Mouse (Mus musculus) small intestine, adult 2 months (tissue): Measurements from ENCODE around the gene Ift81. TPM values are rescaled to one million over a fixed set of nuclear protein-coding genes. Genes with fewer than 3 reads are reported as not detected.

Source experiments
- H3K27ac ChIP-seq: fragments of 200-500 bp; 2 replicates; pipeline ENCODE4 v1.5.1; 2012; ENCODE audit warnings: low read depth, low read length, control low read depth, inconsistent platforms; ENCODE audit not compliant: insufficient read depth
- H3K27me3 ChIP-seq: fragments of 200-500 bp; 2 replicates; pipeline ENCODE4 v1.6.1; 2012; ENCODE audit warnings: mild to moderate bottlenecking, moderate library complexity, low read length, inconsistent platforms; ENCODE audit not compliant: control insufficient read depth, insufficient read depth
- H3K36me3 ChIP-seq: fragments of 200-500 bp; 2 replicates; pipeline ENCODE4 v1.6.1; 2012; ENCODE audit warnings: mild to moderate bottlenecking, low read length, control low read depth, inconsistent platforms; ENCODE audit not compliant: control insufficient read depth, insufficient read depth
- H3K4me1 ChIP-seq: fragments of 200-500 bp; 2 replicates; pipeline ENCODE4 v1.6.1; 2012; ENCODE audit warnings: low read length, inconsistent platforms, mixed read lengths; ENCODE audit not compliant: control insufficient read depth, insufficient read depth, insufficient read length
- H3K4me3 ChIP-seq: fragments of 200-500 bp; 2 replicates; pipeline ENCODE4 v1.5.1; 2012; ENCODE audit warnings: low read depth, mild to moderate bottlenecking, control low read depth, inconsistent platforms, low read length, moderate library complexity
- CTCF ChIP-seq: fragments of 200-500 bp; IDR thresholded peaks from 2 replicates; pipeline ENCODE4 v1.5.1; 2012; ENCODE audit warnings: low read depth, mild to moderate bottlenecking, control low read depth, inconsistent platforms, low read length, moderate library complexity, mixed read lengths; ENCODE audit not compliant: insufficient replicate concordance, insufficient read length; ENCODE audit errors: extremely low read depth
- POLR2A ChIP-seq: fragments of 200-500 bp; IDR thresholded peaks from 2 replicates; pipeline ENCODE4 v1.6.1; 2012; ENCODE audit warnings: low read depth, mild to moderate bottlenecking, control low read depth, inconsistent platforms, low read length, moderate library complexity
- WGBS: fragments of 180-500 bp; shearing (Covaris S2); methylation state at CpG from one replicate; pipeline ENCODE4 v1.1.7; 2018; 5-methylcytosine and 5-hydroxymethylcytosine counted together
- polyA plus RNA-seq: library from polyadenylated mRNA; depleted of rRNA; stranded (reverse); fragments of >200 nt; gene quantifications from 2 replicates; pipeline ENCODE4 v1.2.3, GENCODE M21; 2012

Gene Ift81
- polyA plus RNA-seq, 1 experiment = 0.15 TPM

DNA sequence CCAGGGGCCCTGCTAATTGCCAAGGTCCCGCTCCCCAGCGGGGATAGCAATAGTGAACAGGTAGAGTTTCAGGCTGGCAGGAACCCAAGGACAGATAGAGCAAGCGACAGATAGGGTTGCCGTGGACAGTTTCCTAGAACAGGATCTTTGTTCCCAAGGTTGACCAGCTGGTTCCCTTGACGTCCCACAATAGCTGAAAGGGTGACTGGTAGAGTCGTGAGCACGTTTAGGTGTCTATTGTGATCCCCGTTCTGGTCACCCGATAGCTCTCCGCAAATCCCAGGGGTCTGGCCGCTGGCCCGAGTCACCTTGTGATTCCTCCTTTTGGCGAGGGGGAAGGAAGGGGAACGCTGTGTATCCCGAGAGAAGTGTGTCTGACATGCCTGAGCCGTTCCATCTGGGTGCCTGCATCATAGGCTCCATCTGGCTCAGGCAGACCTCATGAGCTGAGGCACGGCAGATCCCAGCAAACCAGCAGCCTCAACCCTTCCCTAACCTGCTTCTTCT is 103.6 kb downstream of the Ift81 start:
- TF ChIP-seq CTCF (no peak), POLR2A (no peak)
- 54% methylated on average over 17 of the region's 17 CpGs for WGBS

DNA sequence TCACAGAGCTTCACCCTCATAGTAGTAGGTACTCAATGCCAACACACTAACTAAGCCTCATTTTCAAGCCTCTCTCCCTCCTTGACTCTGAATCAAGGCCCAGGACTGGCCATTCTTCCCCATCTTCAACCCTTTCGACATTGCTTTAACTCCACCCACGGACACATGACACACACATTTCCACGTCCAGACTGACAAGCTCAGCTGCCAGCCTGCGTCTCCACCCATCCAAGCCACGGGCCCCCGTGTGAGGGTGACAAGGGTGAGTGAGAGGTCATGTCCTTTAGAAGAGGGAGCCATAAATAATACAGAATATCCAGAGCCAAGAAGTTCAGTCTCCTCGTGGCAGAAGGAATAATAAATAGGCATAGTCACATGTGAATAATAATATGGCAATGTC is 104.7 kb downstream of the Ift81 start:
- Histone ChIP-seq H3K4me3 (no peak overlapping the region), H3K27ac (no peak overlapping the region), H3K4me1 (peaks cover 18% of the 10 kb centered on the region), H3K27me3 (no peaks in the 10 kb centered on the region), H3K36me3 (no peaks in the 10 kb centered on the region)
- WGBS = 58% methylated on average over 7 of the region's 7 CpGs
- no peak for TF ChIP-seq POLR2A

More for the DNA sequence above, 103.6 kb downstream of the Ift81 start:
- Histone ChIP-seq H3K27me3 (no peaks in the 10 kb centered on the region), H3K4me3 (no peak overlapping the region), H3K27ac (no peak overlapping the region), H3K36me3 (no peaks in the 10 kb centered on the region), H3K4me1 (peaks cover 21% of the 10 kb centered on the region)

- Histone ChIP-seq H3K4me3 (no peak overlapping the region), H3K27me3 (no peaks in the 10 kb centered on the region), H3K4me1 (peaks cover 12% of the 10 kb centered on the region), H3K27ac (no peak overlapping the region), H3K36me3 (no peaks in the 10 kb centered on the region)
- TF ChIP-seq CTCF (no peak), POLR2A (no peak)
- WGBS = 95% methylated on average over 11 of the region's 11 CpGs
These were observed 105.4 kb downstream of the Ift81 start for GRCm38 (mm10) chr5:122508861-122509306.

GRCm38 (mm10) chr5:122507396-122507795 is 106.9 kb downstream of the Ift81 start:
- Histone ChIP-seq H3K36me3 (no peaks in the 10 kb centered on the region), H3K4me3 (no peak overlapping the region), H3K27me3 (no peaks in the 10 kb centered on the region), H3K27ac (no peak overlapping the region), H3K4me1 (peaks cover 8% of the 10 kb centered on the region)
- TF ChIP-seq POLR2A (no peak), CTCF (no peak)

DNA sequence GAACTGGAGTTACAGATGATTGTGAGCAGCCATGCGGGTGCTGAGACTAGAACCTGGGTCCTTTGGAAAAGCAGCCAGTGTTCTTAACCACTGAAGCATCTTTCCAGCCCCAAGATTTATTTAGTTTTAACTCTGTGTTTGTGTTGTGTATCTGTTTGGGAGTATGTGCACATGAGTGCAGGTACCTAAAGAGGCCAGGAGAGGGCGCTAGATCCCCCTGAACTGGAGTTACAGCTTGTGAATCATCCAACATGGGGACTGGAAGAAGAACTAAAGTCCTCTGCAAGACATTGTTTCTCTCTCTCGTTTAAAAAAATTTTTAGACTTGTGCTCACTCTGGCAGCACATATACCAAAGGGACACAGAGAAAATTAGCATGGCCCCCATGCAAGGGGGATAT is 107.9 kb downstream of the Ift81 start:
- Histone ChIP-seq H3K27ac (no peak overlapping the region), H3K4me1 (peaks cover 3% of the 10 kb centered on the region; the same call in 1 of the 2 replicates), H3K27me3 (no peaks in the 10 kb centered on the region), H3K36me3 (no peaks in the 10 kb centered on the region), H3K4me3 (no peak overlapping the region)
- 92% methylated on average over 3 of the region's 3 CpGs for WGBS
- TF ChIP-seq CTCF (no peak), POLR2A (no peak)

- Histone ChIP-seq H3K27ac (no peak overlapping the region), H3K4me3 (no peak overlapping the region), H3K36me3 (no peaks in the 10 kb centered on the region), H3K27me3 (no peaks in the 10 kb centered on the region), H3K4me1 (no peaks in the 10 kb centered on the region; the same call in 1 of the 2 replicates)
- TF ChIP-seq POLR2A = no peak
- TF ChIP-seq CTCF = no peak
- WGBS = 90% methylated on average over 5 of the region's 5 CpGs
These were observed 108.8 kb downstream of the Ift81 start for GRCm38 (mm10) chr5:122505554-122505953.

DNA sequence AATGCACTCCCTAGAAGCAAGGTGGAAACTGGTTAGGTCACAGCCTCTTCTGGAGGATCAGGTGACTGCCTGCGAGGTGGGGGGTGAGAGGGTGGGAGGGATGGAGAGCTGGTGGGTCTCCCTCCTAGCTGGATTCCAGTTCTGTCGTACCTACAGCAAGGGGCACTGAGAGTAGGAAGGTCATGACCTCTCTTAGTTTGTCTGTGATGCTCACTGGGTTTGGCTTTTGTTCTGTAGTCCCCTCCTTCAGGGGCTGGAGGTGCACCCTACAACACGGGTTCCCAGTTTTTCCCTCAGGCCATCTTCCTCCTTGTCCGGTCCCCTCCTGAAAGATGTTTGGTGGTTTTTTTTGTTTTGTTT is 110.6 kb downstream of the Ift81 start:
- H3K27ac ChIP-seq = no peak overlapping the region
- no peaks in the 10 kb centered on the region; the same call in 1 of the 2 replicates for H3K36me3 ChIP-seq
- WGBS = 84% methylated on average over 4 of the region's 4 CpGs
- H3K4me3 ChIP-seq = no peak overlapping the region
- no peak for TF ChIP-seq POLR2A
- TF ChIP-seq CTCF = no peak
- H3K27me3 ChIP-seq = no peaks in the 10 kb centered on the region
- H3K4me1 ChIP-seq = no peaks in the 10 kb centered on the region; the same call in 1 of the 2 replicates
